Mouse (Mus musculus) ES-E14 (cell line): ENCODE results near the gene Ncmap.

ENCODE experiments used
- MAFK ChIP-seq: IDR thresholded peaks from 2 replicates; pipeline ENCODE4 v1.6.1; 2014; ENCODE audit warnings: mild to moderate bottlenecking, low read depth, low read length, inconsistent platforms; ENCODE audit not compliant: insufficient read depth
- ZC3H11A ChIP-seq: IDR thresholded peaks from 2 replicates; pipeline ENCODE4 v1.6.1; 2012; ENCODE audit warnings: low read depth, mild to moderate bottlenecking, inconsistent platforms, low read length, borderline replicate concordance

GRCm38 (mm10) chr4:135326469-135326868, 71.6 kb downstream of the Ncmap start:
- TF ChIP-seq ZC3H11A (no peak), MAFK (no peak)
